Mouse (Mus musculus) olfactory bulb, adult 2 months (tissue): ENCODE data around the gene Zfp949.

ENCODE experiments used
- CTCF ChIP-seq: fragments of 200-500 bp; IDR thresholded peaks from 2 replicates; pipeline ENCODE4 v1.5.1; 2012; ENCODE audit warnings: low read depth, mild to moderate bottlenecking, low read length, moderate library complexity; ENCODE audit not compliant: insufficient read depth
- POLR2A ChIP-seq: fragments of 200-500 bp; IDR thresholded peaks from 2 replicates; pipeline ENCODE4 v1.6.1; 2012; ENCODE audit warnings: mild to moderate bottlenecking, low read depth, low read length, moderate library complexity; ENCODE audit not compliant: insufficient read depth

DNA sequence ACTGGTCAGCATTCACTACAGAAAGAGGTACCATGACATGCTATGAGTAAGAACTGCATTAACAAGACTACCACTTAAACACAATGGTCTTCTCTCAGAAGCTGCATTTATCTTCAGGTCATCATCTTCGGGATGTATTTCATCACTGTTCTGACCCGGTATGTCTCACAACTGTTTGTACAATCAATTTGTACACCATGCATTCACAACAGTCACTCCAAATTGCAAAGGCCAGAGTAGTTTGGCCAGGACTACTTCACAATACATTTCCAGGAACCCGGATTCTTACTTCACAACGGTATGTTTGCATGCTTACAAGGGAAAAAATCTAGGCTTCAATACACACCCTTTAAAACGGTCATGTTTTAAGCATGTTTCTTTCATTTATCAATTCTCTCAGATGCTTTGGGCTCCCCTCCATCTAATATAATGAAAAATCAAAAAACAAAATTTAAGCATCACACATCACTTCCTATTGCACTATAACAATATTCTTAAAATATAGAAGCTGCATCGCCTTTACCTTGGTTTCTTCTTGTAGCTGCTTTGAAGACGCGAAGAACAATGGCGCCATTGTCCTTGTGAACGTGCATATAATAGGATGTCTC, 25.8 kb upstream of the Zfp949 start:
- TF ChIP-seq CTCF (no peak), POLR2A (no peak)
